Mouse (Mus musculus): ENCODE data around the gene Tdp2.

DNA sequence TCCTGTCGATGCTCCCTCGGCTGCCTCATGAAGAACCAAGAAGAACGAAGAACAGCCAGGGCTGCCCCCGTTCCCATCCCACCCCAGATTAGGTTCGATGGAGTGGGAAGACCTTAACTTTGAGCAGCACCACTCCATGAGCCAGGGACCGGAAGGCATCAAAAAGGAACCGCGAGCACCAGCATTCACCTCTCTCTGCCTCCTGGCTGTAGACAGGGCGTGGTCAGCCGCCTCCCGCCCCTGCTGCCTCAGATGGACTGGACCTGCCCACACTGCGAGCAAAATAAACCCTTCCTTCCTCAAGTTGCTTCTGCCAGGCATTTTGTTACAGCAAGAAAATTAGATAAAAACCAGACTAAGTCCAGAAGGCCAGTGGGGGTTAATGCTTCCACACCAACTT, 29.6 kb downstream of the Tdp2 start:
- TF ChIP-seq CTCF (IDR thresholded peaks at IDR 0.05; ENCODE audit: insufficient read depth, low read length) (no peak), POLR2A (IDR thresholded peaks at IDR 0.05; ENCODE audit: borderline replicate concordance, extremely low read depth, low read depth, low read length) (no peak)
